Mouse (Mus musculus) lung, postnatal 4 days (tissue): ENCODE results near the gene Ankrd34c.

Experiments used
- DNase-seq, 2 experiments: peaks; one replicate each; pipeline ENCODE4 v3.0.0; 2021

The Ankrd34c gene

GRCm38 (mm10) chr9:89738295-89738694 lies at the start of gene Ankrd34c:
Ankrd34c (minus strand) TSS chr9:89738475.
- no peak for DNase-seq

- no peak for DNase-seq
Measured at GRCm38 (mm10) chr9:89787532-89787931, 49.3 kb upstream of the Ankrd34c start.

DNA sequence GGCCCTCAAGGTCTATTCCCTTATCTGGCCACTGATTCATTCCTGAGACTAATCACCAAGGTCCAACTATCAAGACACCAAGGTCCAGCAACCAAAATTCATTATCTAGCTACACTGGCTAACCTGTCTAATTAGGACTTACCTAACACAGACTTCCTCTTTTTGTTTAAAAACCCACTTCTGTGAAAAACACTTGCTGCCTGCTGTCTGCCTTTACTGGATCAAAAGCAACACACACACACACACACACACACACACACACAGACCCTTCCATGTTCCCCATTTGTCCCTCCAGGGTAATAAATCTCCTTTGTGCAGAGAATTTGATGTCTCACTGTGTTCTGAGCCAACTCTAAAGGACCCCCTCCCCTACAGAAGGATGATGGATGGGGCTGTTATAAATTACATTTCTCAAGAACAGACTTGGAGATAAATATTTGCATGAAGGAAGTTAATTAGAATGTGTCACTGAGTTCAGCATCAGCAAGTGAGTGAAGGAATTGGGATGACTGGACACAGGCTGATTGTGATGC lies 43.2 kb upstream of the Ankrd34c start:
- DNase-seq, result no peak

DNA sequence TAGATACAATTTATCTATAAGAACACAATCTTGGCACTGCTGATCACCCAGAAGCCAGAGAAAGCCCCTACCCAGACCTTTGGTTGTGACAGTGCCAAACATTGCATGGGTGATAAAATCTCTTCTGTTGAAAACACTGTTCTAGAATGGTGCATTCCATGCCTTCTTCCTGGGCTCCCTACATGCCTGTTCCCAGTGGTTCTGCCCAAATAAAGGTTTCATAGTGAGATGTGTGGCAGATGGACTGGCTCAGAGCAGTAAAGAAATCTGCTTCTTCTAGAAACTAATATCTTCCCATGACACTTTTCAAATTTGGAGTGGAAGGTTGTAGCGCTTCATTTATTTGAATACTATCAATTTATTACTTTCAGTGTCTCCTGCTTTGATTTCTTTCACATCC lies 41.0 kb upstream of the Ankrd34c start:
- no peak for DNase-seq

DNA sequence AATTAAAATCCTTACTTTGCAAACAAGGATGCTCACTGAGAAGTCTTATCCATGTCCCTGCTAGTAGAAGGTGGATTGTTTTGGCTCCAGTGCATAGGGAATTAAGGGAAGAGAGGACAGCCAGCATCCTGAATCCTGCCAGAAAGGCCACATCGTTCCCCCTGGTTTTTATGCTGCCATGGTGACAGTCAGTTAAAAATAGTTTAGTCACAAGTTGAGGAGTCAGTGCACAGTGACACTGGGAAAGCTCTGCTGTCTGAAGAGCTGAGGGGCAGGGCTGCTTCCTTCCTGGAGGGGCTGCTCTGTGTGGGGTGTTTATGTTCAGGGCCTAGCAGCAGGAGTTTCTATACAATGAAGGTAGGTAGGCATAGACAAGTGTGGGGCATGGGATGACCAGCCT lies 32.9 kb upstream of the Ankrd34c start:
- no peak for DNase-seq

DNA sequence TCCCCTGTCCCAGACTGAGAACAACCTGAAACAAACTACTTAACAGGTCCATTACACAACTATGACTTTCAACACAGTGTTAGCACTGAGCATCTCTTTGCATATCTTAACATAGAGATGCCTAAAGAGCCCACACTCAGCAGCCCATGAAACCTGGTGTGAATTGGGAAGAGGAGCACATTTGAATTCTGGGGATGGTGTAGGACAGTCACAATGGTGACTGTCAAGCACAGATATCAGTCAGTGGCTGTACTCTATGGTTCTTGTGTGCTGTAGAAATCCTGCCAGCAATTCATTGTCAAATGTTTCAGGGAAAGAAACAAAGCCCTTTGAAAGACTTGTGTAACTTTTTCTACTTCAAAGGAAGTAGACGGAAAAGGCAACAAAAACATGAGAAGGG lies 23.7 kb upstream of the Ankrd34c start:
- no peak for DNase-seq

GRCm38 (mm10) chr9:89758569-89758968 lies 20.3 kb upstream of the Ankrd34c start:
- no peak for DNase-seq

DNA sequence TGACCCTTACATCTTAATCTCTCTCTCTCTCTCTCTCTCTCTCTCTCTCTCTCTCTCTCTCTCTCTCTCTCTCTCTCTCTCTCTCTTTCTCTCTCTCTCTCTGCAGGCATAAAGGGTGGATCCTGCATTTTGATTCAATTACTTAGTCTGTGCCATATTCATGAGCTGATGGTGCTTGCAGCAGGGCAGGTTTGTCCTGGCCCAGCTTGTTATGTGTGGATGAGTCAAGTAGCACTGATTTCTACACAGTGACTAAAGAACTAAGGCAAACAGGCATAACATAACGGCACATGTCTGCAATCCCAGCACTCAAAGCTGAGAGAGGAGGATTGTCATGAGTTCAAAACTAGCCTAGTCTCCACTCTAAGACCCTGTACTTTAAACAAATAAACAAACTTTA lies 19.9 kb upstream of the Ankrd34c start:
- no peak for DNase-seq

GRCm38 (mm10) chr9:89757571-89757970 lies 19.3 kb upstream of the Ankrd34c start:
- DNase-seq, result no peak

DNA sequence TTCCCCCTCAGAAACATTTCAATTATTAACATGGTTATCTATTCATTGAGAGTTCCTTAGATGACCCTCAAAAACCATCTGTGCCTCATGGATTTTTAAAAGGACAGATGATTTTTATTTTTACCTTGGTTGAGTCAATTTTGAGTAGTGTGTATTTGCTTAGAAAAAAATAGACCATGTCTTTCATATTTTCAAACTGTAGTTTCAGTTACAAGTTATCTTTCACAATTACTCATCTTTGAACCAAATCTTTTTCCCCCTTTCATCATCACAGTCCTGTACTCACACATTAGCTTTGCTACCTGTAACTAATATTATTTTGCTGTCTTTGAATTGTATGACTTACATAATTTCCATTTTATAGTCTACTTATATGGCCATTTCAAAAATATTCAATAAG lies 1.8 kb upstream of the Ankrd34c start:
- DNase-seq, result no peak

DNA sequence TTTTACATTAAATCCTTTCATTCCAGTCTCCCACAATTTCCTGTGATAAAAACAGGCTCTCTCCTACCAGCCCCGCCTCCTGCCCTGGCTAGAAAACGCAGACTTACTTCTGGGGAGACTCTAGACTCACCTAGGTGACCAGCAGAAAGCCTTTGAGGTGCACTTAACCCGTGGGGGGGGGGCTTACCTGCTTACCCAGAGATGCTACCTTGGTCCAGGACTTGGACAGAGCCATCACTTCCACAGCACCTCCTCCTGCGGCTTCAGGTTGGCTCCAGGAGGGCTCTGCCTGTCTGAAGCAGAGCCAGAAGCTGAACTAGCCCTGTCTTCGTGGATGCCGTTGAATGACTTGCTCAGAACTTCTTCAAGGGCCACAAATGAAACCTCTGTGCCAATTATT lies 387 bp downstream of the Ankrd34c start:
- DNase-seq, result no peak

- peak; percentile 15 to 22 for DNase-seq
Measured at GRCm38 (mm10) chr9:89736932-89737705, 1.2 kb downstream of the Ankrd34c start.

DNA sequence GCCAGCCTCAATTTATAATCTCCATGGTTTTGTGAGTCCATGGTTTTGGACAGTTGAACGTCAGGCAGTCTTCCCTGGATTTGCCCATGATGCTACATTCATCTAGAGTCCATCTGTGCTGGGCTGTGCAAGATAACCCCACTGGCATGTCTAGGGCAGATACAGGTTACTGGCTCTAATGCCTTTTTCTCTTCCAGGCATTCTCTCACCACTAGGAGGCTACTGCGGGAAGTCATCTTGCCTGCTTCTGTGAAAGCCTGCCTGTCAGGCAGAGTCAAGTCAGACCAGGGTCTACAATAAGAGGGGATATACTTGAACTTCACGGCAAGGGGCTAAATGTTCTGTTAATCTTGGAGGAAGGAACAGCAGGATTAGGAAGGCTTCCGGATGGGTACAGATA lies 31.4 kb downstream of the Ankrd34c start:
- DNase-seq, result peak in 1 of 2 experiments; percentile 12

- no peak for DNase-seq
Measured at GRCm38 (mm10) chr9:89705197-89705533, 33.1 kb downstream of the Ankrd34c start.

DNA sequence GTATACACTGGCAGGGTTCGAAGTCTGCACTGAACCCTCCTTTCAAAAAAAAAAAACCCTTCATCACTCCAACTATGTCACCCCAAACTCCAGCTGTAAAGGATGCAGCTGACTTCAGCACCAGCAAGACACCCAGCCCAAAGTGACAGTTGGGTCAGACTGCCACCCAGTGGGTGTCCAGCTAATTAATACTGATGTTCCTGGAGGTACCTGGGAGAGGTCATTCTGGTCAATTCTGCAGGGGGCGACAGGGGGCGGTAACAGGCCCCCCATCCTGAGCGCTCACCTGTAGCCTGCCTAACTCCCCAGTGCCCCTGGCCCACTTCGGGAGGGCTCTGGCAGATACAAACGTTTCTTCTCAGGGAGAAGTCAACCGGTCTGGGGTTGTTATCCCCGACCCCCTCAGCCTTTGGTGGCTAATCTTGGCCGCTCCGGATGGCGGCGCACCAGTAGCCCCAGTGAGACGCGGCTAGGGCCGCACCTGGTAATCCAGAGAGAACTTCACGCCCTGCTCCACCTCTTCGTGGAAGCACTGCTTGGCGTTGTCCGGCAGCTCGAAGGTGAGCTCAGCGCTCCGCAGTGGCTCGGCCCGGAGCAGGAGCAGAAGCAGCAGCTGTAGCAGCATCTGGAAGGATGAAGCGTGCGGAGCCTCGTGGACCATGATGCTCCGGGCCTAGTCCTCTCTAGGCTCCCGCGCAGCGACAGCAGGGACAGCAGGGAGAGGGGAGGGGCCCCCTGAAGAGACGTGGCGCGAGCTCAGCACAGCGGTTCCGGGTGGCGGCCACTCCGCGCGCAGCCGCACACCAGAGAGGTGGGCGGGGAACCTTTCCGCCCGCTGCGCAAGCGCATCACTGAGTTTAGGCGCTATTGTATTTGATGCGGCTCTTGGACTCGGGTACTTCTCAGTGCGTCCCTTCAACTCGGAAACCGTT lies 33.7 kb downstream of the Ankrd34c start, which contains the start of gene Tmed3:
Tmed3 (minus strand) TSS at position 804 of the 932 bp plus-strand sequence.
- DNase-seq, result peak; percentile 92 to 96

DNA sequence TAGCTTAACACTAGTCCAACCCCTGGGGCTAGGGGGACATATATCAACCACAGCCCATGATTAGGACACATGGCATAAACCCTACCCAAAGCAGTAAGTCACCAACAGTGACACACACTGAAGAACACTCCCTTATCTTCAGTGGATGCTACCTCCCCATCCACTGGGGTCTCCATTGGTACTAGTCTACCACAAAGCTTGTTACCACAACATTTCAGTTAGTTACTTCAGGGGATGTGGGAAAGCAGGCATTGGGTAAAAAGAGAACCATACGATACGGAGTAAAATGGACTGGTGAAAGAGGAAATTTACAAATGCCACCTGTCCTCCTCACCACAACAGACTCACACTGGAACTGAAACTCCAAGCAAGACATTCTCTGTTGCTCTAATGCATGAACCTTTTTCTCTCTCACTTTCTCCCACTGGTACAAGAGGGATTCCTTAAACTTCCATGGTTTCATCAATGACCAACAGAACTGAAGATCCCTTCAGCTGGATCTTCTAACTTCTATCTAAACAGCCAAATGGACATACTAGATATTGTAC lies 37.3 kb downstream of the Ankrd34c start:
- DNase-seq, result no peak

DNA sequence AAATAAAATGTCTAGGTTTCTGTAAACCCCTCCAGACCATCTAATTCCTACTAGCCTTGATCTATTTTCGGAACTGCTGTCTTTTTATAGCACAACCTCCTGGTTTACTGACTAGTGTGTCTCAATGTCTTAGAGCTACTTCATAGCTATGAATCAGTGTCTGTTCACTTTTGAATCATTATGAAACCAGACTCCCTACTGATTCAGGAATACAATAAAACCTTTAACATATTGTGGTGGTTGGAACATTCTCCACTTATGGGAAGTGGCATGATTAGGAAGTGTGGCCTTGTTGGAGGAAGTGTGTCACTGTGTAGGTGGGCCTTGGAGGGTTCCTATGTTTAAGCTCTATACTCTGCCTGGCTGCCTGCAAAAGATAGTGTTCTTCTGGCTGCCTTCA lies 43.1 kb downstream of the Ankrd34c start:
- DNase-seq, result no peak

DNA sequence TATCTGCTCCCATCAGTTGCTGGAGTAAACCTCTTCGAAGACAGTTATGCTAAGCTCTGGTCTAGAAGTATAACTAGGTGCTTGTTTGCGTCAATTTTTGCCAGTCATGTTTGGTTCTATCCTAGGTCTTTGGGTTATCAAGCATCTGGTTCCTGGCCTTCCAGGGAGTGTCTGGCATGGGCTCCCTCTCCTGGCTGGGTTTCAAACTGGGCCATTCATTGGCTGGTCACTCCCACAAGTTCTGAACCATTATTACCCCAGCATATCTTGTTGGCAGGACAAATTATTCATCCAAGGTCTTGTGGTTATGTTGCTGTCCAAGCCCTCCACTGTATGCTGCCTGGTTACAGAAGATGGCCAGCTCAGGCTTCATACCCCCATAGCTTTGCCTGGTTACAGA lies 44.6 kb downstream of the Ankrd34c start:
- no peak for DNase-seq

GRCm38 (mm10) chr9:89689179-89689578 lies 49.1 kb downstream of the Ankrd34c start:
- DNase-seq, result no peak

- DNase-seq, result no peak
Measured at GRCm38 (mm10) chr9:89687503-89688226, 50.6 kb downstream of the Ankrd34c start.

DNA sequence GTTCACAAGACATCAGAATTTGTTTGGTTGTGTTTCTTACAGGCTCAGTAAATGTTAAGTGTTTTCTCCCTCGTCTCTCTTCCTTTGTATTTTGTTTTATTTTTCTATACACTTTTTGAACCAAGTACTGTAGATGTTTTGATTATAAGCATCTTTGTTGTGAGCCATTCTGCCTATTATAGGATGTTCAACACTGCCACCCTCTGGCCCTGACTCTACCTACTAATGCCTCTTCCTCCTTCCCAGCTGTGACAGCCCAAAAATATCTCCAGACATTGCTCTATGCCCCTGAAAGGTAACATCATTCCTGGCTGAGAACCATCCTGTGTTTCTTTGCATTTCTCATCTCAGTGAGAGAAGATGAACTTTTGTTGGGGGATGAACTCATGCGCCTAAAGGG lies 52.0 kb downstream of the Ankrd34c start:
- no peak for DNase-seq

GRCm38 (mm10) chr9:89678974-89679373 lies 59.3 kb downstream of the Ankrd34c start:
- peak; percentile 28 to 40 for DNase-seq
